Mouse (Mus musculus) adrenal gland, adult 2 months (tissue): ENCODE data around the gene Trappc10. TPM values are rescaled to one million over a fixed set of nuclear protein-coding genes. Genes with fewer than 3 reads are reported as not detected.

Experiments used
- DNase-seq: peaks from one replicate; pipeline ENCODE4 v3.0.0; 2021
- polyA plus RNA-seq: library from polyadenylated mRNA; depleted of rRNA; stranded (reverse); fragments of >200 nt; gene quantifications from 2 replicates; pipeline ENCODE4 v1.2.3, GENCODE M21; 2012
- total RNA-seq, 2 experiments: library from RNA; stranded (reverse); gene quantifications; 2 replicates each; pipeline ENCODE4 v1.2.3; 2021

Trappc10 gene
- total and polyA plus RNA-seq, 3 experiments: 50.7 to 62.8 (median 51.2) TPM

DNA sequence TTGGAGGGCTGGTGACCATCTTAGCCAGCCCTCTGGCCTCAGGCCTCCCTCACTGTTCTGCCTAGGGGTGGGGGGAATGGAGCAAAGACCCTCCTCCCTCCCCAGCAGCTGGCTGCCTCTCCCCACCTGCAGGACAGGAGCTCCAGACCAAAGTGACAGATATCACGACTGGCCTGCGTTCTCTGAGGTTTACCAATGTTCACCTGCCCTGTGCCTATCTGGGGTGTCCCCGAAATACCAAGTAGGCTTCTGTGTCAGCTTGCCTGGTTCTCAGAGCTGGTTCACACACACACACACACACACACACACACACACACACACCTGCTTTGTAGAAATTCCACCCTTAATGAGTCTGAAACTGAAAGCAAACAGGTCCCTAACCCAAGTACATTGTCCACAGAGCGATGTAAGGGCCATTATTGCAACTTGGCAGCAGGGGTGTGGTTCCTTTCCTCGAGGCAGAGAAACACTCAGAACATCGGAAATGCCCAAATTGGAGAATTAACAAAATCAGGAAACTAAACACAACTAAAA lies 13.8 kb upstream of the Trappc10 start:
- no peak for DNase-seq

- DNase-seq: peak; percentile 94
Observed at GRCm38 (mm10) chr10:78255646-78256059, 11.2 kb upstream of the Trappc10 start.

DNA sequence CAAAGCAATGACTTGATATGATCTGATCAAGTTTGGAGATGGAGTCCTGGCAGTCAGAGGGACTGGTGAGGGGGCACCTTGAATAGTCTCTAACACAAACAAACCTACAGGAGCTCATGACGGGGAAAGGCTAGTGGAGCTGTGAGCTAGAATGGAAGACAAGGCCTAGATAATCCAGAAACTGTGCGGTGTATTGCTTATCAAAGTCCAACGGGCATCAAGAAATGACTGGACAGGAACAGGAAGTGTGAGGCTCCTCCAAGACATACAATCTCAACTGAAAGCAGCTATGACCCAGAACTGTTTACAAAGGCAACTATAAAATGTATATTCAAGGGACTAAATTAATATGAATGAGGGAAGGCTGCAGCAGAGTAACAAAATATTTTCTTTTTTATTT lies 2.8 kb upstream of the Trappc10 start:
- no peak for DNase-seq

- DNase-seq: no peak
Observed at GRCm38 (mm10) chr10:78246725-78247124, 2.3 kb upstream of the Trappc10 start.

- DNase-seq: no peak
Observed at GRCm38 (mm10) chr10:78245225-78245547, 745 bp upstream of the Trappc10 start.

DNA sequence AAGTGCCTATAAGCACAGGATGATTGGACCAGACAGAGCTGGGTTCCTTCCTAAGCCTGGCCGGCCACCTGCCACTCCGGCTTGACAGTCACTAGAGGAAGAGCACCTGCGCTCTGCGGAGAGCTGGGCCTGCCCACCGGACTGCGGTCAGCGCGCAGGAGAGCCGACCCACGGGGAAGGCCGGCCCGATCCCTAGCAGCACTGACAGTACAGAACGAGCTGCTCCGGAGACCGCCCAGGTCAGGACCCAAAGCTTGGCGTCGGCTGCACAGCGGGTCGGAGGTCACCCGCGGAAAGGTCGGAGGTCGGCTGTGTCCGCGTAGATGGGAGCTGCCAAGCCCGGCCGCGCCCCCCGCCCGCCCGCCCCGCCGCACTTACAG lies 393 bp downstream of the Trappc10 start:
- DNase-seq: no peak

DNA sequence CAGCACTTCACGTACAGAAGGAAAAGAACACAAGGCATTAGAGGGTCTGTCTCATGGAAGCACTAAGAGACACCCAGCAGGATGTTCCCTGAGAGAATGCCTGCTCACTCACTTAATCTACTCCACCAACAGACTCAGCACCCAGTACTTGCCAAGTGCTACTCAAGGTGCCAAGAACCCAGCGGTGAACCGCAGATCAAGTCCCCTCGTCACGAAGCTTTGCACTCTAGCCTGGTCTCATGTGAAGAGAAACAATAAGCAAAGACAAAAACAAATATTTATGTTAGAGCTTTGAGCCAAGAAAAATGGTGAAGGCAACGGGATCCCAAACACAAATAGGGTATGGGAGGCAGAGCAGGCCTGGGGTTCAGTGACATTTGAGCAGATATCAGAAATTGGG lies 5.5 kb downstream of the Trappc10 start:
- DNase-seq: no peak

DNA sequence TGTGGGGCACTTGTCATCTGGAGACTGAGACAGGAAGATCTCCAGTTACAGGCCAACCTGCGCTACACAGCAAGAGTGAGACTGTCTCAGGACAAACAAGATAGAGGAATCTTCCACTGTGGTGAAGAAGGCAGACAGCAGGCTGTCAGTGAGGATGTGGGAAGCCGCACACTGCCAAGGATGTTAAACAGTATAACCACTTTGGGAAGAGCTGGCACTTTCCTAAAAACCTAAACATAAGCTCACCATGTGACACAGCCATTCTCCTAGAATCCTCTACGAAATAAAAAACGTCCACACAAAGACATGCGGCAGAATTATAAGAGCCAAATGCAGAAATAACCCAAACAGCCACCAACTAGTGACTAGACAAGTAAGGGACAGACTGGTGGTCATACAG lies 6.1 kb downstream of the Trappc10 start:
- DNase-seq: no peak

- DNase-seq: no peak
Observed at GRCm38 (mm10) chr10:78237809-78238208, 6.6 kb downstream of the Trappc10 start.

- DNase-seq: no peak
Observed at GRCm38 (mm10) chr10:78236885-78237629, 7.4 kb downstream of the Trappc10 start.

GRCm38 (mm10) chr10:78233756-78234155 lies 10.7 kb downstream of the Trappc10 start:
- no peak for DNase-seq

DNA sequence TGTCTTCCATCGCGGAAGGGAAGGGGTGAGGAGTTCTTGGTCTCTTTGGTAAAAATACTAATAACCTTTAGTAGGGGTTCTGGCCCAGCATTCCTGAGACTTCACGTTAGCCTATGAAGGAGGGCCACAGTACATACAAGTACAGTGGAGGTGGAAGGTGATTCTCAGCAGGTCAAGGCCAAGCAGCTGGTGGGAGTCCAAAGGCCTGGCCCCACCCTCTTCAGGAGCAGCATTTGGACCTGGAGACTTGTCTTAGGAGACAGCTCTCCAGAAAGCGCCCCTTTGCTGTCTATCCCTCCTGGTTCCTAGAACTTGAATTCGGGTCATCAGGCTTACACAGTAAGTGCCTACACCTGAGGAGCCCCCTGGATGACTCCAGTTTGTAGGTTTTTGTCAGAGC lies 11.3 kb downstream of the Trappc10 start:
- DNase-seq: no peak

DNA sequence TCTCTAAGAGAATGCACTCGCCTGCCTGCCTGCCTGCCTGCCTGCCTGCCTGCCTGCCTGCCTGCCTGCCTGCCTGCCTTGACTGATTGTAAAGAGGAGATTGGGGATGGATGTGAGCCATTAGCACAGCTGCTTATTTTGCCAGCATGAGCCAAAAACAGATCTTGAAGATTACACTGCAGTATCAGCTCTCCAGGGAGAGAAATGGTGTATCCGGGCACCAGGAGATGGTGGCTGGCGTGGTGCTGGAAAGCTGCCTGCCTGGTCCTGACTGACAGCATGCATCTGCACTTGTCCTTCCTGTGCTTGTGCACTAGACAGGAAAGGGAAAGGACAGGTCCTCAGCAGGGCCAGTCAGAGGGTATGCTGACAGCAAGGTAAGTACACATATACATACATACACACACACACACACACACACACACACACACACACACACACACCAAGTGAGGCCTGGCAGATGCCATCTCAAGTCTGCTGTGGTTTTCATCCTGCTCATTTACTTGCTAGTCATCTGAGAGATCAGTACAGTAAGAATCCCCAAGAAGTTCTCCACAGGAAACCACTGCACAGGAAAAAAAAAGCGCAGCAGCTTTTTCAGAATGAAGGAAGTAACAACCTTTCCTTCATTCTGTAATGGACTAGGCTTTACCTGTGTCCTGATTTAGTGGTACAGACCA lies 12.0 kb downstream of the Trappc10 start:
- DNase-seq: no peak

DNA sequence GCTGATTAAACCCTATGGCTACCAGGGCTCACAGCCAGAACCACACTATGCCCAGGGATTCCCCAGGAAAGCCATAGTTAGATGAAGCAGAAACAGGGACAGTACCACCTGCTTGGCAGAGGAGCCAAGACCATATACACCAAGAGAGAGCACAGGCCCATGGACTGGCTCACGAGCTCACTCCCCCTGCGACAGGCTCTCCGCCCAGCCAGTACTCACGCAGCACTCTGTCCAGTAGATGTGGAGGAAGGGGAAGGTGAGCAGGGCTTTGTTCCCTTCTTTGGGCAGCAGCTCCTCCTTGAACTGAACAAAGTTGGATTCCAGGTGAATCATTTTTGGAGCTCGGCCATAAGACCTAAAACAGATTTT lies 15.9 kb downstream of the Trappc10 start:
- DNase-seq: no peak

DNA sequence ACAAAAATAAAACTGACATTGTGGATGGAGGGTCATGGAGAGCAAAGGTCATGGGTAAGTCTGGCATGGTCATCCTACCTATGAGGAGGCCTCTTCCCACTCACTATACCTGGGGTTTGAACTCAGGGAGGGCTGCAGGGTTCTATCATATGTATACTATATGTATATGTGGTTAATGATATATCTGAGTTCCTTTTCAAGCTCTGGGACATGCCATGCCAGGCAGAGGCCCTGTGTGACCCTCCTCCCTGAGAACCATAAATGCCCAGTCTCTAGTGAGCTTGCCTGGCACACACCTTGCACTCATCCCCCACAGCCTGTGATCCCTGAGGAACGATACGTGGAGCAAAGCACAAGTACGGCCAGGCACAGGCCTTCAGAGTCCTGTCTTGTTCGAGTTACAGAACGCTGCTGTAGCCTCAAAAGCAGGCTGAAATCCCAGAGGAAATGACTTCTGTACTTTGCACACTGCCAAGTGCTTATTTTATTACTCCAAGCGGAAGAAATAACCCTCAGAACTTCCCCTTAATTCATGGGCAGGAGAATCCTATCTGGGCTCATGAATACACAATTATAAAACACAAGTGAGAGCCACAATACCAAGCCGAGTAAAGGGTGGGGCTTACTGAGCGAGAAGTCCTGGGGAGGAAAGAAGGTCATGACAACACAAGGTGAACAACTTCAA lies 16.4 kb downstream of the Trappc10 start:
- DNase-seq: no peak

- DNase-seq: no peak
Observed at GRCm38 (mm10) chr10:78224136-78224535, 20.3 kb downstream of the Trappc10 start.

DNA sequence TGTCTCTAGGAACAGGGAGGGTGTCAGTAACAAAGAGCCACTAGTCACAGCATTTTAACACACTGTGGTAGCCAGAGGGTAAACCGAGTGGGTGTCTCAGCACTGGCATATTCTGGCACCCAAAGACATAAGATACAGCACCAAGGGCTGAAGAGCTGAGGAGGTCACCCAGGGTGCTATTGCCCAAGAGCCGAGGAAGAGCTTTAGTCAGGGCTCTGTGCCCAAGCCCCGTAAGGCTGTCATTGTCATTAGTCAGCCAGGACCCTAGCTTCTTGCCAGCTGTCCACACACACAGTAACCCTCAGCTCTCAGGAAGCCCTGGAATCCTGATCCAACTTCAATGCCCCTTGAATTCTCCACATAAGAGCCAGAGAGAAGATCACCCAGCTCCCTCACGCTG lies 21.5 kb downstream of the Trappc10 start:
- DNase-seq: peak; percentile 78

- DNase-seq: no peak
Observed at GRCm38 (mm10) chr10:78221315-78221714, 23.1 kb downstream of the Trappc10 start.

DNA sequence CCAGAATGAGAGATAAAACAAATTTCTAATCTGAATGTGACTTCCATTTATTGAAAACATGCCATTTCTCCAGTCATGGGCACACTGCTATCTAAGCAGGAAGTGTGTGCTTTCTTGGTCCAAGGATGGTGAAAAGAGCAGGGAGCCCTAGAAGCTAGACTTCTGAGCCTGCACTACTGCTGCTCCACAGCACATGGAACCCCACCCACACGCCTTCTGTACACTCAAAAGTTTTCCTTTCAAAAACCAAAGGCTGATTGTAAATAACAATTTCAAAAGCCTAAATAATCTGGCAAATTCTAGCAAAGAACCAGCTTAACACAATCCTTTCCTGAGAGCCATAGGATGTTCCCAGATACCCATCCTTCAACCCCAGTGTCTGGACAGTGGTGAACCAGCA lies 24.9 kb downstream of the Trappc10 start:
- DNase-seq: no peak

- DNase-seq: no peak
Observed at GRCm38 (mm10) chr10:78218576-78218975, 25.9 kb downstream of the Trappc10 start.

DNA sequence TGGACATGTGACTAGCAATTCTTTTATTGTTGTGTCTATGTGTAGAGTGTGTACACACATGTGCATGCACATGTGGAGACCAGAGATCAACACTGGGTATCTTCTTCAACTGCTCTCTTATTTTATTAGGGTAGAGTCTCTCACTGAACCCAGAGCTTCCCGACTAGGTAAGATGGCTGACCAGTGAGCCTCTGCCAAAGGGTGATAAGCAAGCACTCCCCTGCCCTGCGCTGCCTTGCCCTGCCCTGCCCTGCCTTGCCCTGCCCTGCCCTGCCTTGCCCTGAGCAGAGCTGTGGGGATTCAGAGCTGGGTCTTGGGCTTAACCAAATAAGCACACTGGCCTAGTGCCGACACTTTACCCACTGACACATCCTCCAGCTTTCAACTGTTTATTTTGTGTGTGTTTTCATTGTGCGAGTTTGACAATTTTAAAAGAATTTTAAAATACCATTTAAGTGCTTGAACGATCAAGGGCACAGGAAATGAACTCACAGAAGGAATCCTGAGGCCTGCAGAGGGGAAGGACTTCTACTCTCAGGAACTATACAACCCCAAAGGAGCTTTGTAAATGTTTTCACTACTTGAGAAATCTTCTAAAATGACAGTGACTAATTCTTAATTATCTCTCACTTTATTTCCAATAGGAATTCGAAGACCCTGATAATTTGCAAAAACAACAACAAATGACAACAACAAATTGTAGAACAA lies 27.9 kb downstream of the Trappc10 start:
- no peak for DNase-seq

GRCm38 (mm10) chr10:78214371-78214770 lies 30.1 kb downstream of the Trappc10 start:
- DNase-seq: no peak

DNA sequence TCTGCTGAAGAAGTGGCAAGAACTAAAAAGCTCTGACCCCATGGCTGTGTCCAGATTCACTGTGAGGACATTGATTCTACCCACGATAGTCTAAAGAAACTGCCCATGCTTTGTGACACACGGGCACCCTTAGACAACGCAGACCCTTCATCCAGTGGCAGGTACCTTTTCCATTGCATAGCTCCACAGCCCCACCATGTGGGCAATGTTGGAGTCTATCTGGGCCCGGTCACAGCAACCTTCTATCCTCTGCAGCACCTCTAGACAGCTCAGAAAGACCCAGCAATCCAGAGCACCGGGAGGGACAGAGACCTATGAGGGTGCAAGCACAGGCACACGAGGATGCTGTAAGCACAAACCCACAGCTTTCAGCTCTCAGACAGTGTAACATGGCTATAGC lies 33.1 kb downstream of the Trappc10 start:
- DNase-seq: no peak
